Mouse (Mus musculus) midbrain, embryonic 11.5 days (tissue): ENCODE measurements around the gene Sik3. TPM values are rescaled to one million over a fixed set of nuclear protein-coding genes. Genes with fewer than 3 reads are reported as not detected.

ENCODE experiments used
- ATAC-seq: fragments of 200-750 bp; cut with Nextera tagmentation; 2 replicates; pipeline ENCODE4 v1.8.0; 2017; ENCODE audit warnings: moderate TSS enrichment, moderate library complexity; ENCODE audit not compliant: low FRiP score
- DNase-seq: peaks from one replicate; pipeline ENCODE4 v3.0.0; 2015; ENCODE audit warnings: low spot score; ENCODE audit errors: missing footprints
- H3K27ac ChIP-seq: fragments of 300-500 bp; sonication (generic); 2 replicates; pipeline ENCODE4 v1.5.1; 2014; ENCODE audit warnings: low read depth, low read length
- H3K27me3 ChIP-seq: fragments of 300-500 bp; sonication (generic); 2 replicates; pipeline ENCODE4 v1.6.1; 2014; ENCODE audit warnings: mild to moderate bottlenecking, low read length, moderate library complexity, mixed read lengths; ENCODE audit not compliant: control insufficient read depth, insufficient read depth
- H3K36me3 ChIP-seq: fragments of 300-500 bp; sonication (generic); 2 replicates; pipeline ENCODE4 v1.6.1; 2014; ENCODE audit warnings: mild to moderate bottlenecking, low read length, moderate library complexity, mixed read lengths; ENCODE audit not compliant: control insufficient read depth, insufficient read depth
- H3K4me1 ChIP-seq: fragments of 300-500 bp; sonication (generic); 2 replicates; pipeline ENCODE4 v1.6.1; 2014; ENCODE audit warnings: low read length; ENCODE audit not compliant: control insufficient read depth, insufficient read depth
- H3K4me2 ChIP-seq: fragments of 300-500 bp; sonication (generic); 2 replicates; pipeline ENCODE4 v1.6.1; 2014; ENCODE audit warnings: mild to moderate bottlenecking, moderate library complexity
- H3K4me3 ChIP-seq: fragments of 300-500 bp; sonication (generic); 2 replicates; pipeline ENCODE4 v1.5.1; 2014; ENCODE audit warnings: low read depth, low read length
- H3K9ac ChIP-seq: fragments of 300-500 bp; sonication (generic); 2 replicates; pipeline ENCODE4 v1.6.1; 2014; ENCODE audit warnings: low read length
- H3K9me3 ChIP-seq: fragments of 300-500 bp; sonication (generic); 2 replicates; pipeline ENCODE4 v1.6.1; 2016; ENCODE audit warnings: low read length; ENCODE audit not compliant: control insufficient read depth
- WGBS: fragments of 180-500 bp; shearing (Covaris S2); extraction: QIAGEN DNeasy Blood & Tissue Kit; methylation state at CpG from one replicate; pipeline ENCODE4 v1.1.7; 2014; 5-methylcytosine and 5-hydroxymethylcytosine counted together
- polyA plus RNA-seq: library from polyadenylated mRNA; unstranded; fragments of >200 nt; fragmentation: Nextera tagmentation; extraction: Ambion mirVana; gene quantifications from 2 replicates; pipeline ENCODE4 v1.2.1, GENCODE M21; 2014

Sik3 gene
- polyA plus RNA-seq, 1 experiment from 2014 or later, result 8.9 TPM

GRCm38 (mm10) chr9:46013616-46014015, 996 bp downstream of the Sik3 start:
- no peaks in the 10 kb centered on the region for H3K9me3 ChIP-seq
- DNase-seq (no peak), ATAC-seq (no peak)
- peak overlapping the region; percentile 69 for H3K4me2 ChIP-seq
- H3K4me3 ChIP-seq, result peak overlapping the region; percentile 59
- peaks cover 24% of the 10 kb centered on the region for H3K4me1 ChIP-seq
- H3K36me3 ChIP-seq, result no peaks in the 10 kb centered on the region; the same call in 1 of the 2 replicates
- WGBS, result 2% methylated on average over 5 of the region's 5 CpGs
- no peak overlapping the region for H3K27ac ChIP-seq
- no peaks in the 10 kb centered on the region for H3K27me3 ChIP-seq
- H3K9ac ChIP-seq, result peak overlapping the region; percentile 87

GRCm38 (mm10) chr9:46014251-46014681, 1.6 kb downstream of the Sik3 start:
- WGBS, result 2% methylated on average over 10 of the region's 10 CpGs
- H3K27me3 ChIP-seq, result no peaks in the 10 kb centered on the region
- no peak overlapping the region; the same call in 1 of the 2 replicates for H3K9ac ChIP-seq
- no peaks in the 10 kb centered on the region for H3K9me3 ChIP-seq
- ATAC-seq (no peak), DNase-seq (peak; percentile 90)
- no peak overlapping the region for H3K27ac ChIP-seq
- H3K4me1 ChIP-seq, result peaks cover 24% of the 10 kb centered on the region
- no peaks in the 10 kb centered on the region; the same call in 1 of the 2 replicates for H3K36me3 ChIP-seq
- H3K4me3 ChIP-seq, result peak overlapping the region; percentile 59
- peak overlapping the region; percentile 69 for H3K4me2 ChIP-seq

GRCm38 (mm10) chr9:46015081-46015551, 2.5 kb downstream of the Sik3 start:
- DNase-seq (peak; percentile 88), ATAC-seq (no peak)
- peaks cover 24% of the 10 kb centered on the region for H3K4me1 ChIP-seq
- peak overlapping the region; percentile 4; the same call in 1 of the 2 replicates for H3K4me2 ChIP-seq
- no peak overlapping the region for H3K4me3 ChIP-seq
- no peaks in the 10 kb centered on the region for H3K9me3 ChIP-seq
- no peaks in the 10 kb centered on the region; the same call in 1 of the 2 replicates for H3K36me3 ChIP-seq
- no peaks in the 10 kb centered on the region for H3K27me3 ChIP-seq
- no peak overlapping the region for H3K27ac ChIP-seq
- H3K9ac ChIP-seq, result peak overlapping the region; percentile 0; the same call in 1 of the 2 replicates
- 52% methylated on average over 8 of the region's 8 CpGs for WGBS

GRCm38 (mm10) chr9:46015831-46016230, 3.2 kb downstream of the Sik3 start:
- 34% methylated on average over 9 of the region's 9 CpGs for WGBS
- no peak for ATAC-seq
- H3K4me3 ChIP-seq, result no peak overlapping the region
- no peak overlapping the region for H3K9ac ChIP-seq
- H3K36me3 ChIP-seq, result no peaks in the 10 kb centered on the region; the same call in 1 of the 2 replicates
- no peaks in the 10 kb centered on the region for H3K9me3 ChIP-seq
- no peaks in the 10 kb centered on the region for H3K27me3 ChIP-seq
- peak; percentile 73 for DNase-seq
- H3K4me1 ChIP-seq, result peaks cover 24% of the 10 kb centered on the region
- H3K27ac ChIP-seq, result no peak overlapping the region
- H3K4me2 ChIP-seq, result no peak overlapping the region; the same call in 1 of the 2 replicates

GRCm38 (mm10) chr9:46016417-46016816, 3.8 kb downstream of the Sik3 start:
- no peaks in the 10 kb centered on the region for H3K27me3 ChIP-seq
- H3K4me1 ChIP-seq, result peaks cover 24% of the 10 kb centered on the region
- H3K9me3 ChIP-seq, result no peaks in the 10 kb centered on the region
- H3K4me3 ChIP-seq, result no peak overlapping the region
- ATAC-seq (no peak), DNase-seq (peak; percentile 83)
- H3K27ac ChIP-seq, result no peak overlapping the region
- 60% methylated on average over 4 of the region's 4 CpGs for WGBS
- no peaks in the 10 kb centered on the region; the same call in 1 of the 2 replicates for H3K36me3 ChIP-seq
- H3K9ac ChIP-seq, result no peak overlapping the region
- no peak overlapping the region for H3K4me2 ChIP-seq

- Histone ChIP-seq H3K27ac (no peak overlapping the region), H3K4me3 (no peak overlapping the region), H3K9ac (no peak overlapping the region), H3K36me3 (no peaks in the 10 kb centered on the region; the same call in 1 of the 2 replicates), H3K4me2 (no peak overlapping the region), H3K4me1 (peaks cover 21% of the 10 kb centered on the region), H3K9me3 (no peaks in the 10 kb centered on the region), H3K27me3 (no peaks in the 10 kb centered on the region)
- no peak for ATAC-seq
- 95% methylated on average over 6 of the region's 6 CpGs for WGBS
- DNase-seq, result no peak
These were observed 5.7 kb downstream of the Sik3 start for GRCm38 (mm10) chr9:46018316-46018715.

- DNase-seq (peak; percentile 8), ATAC-seq (no peak)
- Histone ChIP-seq H3K4me1 (peaks cover 13% of the 10 kb centered on the region), H3K27me3 (no peaks in the 10 kb centered on the region), H3K9me3 (no peaks in the 10 kb centered on the region), H3K27ac (no peak overlapping the region), H3K9ac (no peak overlapping the region), H3K36me3 (no peaks in the 10 kb centered on the region; the same call in 1 of the 2 replicates), H3K4me2 (no peak overlapping the region), H3K4me3 (no peak overlapping the region)
- WGBS, result 92% methylated on average over 6 of the region's 6 CpGs
These were observed 7.4 kb downstream of the Sik3 start for GRCm38 (mm10) chr9:46019975-46020374.

- Histone ChIP-seq H3K9ac (no peak overlapping the region), H3K36me3 (no peaks in the 10 kb centered on the region), H3K27me3 (no peaks in the 10 kb centered on the region), H3K4me1 (no peaks in the 10 kb centered on the region), H3K27ac (no peak overlapping the region), H3K4me2 (no peak overlapping the region), H3K9me3 (no peaks in the 10 kb centered on the region), H3K4me3 (no peak overlapping the region)
- 93% methylated on average over 11 of the region's 11 CpGs for WGBS
- DNase-seq (peak; percentile 4), ATAC-seq (no peak)
These were observed 11.0 kb downstream of the Sik3 start for GRCm38 (mm10) chr9:46023591-46023990.

GRCm38 (mm10) chr9:46026058-46026849, 13.6 kb downstream of the Sik3 start:
- Histone ChIP-seq H3K4me2 (no peak overlapping the region), H3K36me3 (no peaks in the 10 kb centered on the region), H3K4me1 (no peaks in the 10 kb centered on the region), H3K27me3 (no peaks in the 10 kb centered on the region), H3K9me3 (no peaks in the 10 kb centered on the region), H3K27ac (no peak overlapping the region), H3K9ac (no peak overlapping the region), H3K4me3 (no peak overlapping the region)
- DNase-seq (no peak), ATAC-seq (no peak)
- WGBS, result 91% methylated on average over 9 of the region's 9 CpGs
